Mouse (Mus musculus): ENCODE data around the gene Dusp9. TPM values are rescaled to one million over a fixed set of nuclear protein-coding genes. Genes with fewer than 3 reads are reported as not detected.

Gene Dusp9
- total RNA-seq, 2 experiments from 2014 or later: 0.80 to 0.83 TPM

GRCm38 (mm10) chrX:73660284-73660665, 21.1 kb downstream of the Dusp9 start:
- no peak for DNase-seq (ENCODE audit: low spot score in 2 of 2)

GRCm38 (mm10) chrX:73663143-73663542, 23.9 kb downstream of the Dusp9 start:
- no peak for DNase-seq (ENCODE audit: low spot score in 2 of 2)

DNA sequence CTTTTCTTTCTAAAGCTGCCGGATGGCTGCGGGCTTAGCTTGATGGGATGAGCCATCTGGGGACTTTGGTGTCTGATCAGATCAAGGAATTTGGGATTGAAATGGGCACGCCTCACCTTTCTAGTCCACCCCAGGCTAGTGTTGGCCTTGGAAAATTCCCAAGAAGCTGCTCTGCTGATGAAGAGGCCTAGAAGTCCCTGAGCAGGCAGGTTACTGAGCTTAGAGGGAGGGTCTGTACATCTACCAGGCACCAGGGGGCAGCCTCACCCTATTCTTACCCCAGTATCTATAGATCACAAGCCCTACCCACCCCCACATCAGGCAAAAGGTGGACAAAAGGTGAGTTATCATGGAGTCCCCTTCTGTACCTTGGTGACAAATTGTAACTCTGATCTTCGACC, 32.8 kb downstream of the Dusp9 start:
- DNase-seq (ENCODE audit: low spot score in 2 of 2): peak; percentile 26 to 58

- peak; percentile 50 to 72 for DNase-seq (ENCODE audit: low spot score in 2 of 2)
Observed at GRCm38 (mm10) chrX:73672879-73673618, 33.8 kb downstream of the Dusp9 start, which contains the start of gene Slc6a8. TSS of gene Slc6a8 (plus strand) at chrX:73673150.

- no peak for DNase-seq (ENCODE audit: low spot score in 2 of 2)
Observed at GRCm38 (mm10) chrX:73673619-73673967, 34.4 kb downstream of the Dusp9 start.

GRCm38 (mm10) chrX:73673968-73674661, 34.9 kb downstream of the Dusp9 start:
- peak; percentile 14 to 32 for DNase-seq (ENCODE audit: low spot score in 2 of 2)

- no peak for DNase-seq (ENCODE audit: low spot score in 2 of 2)
Observed at GRCm38 (mm10) chrX:73675231-73675630, 36.0 kb downstream of the Dusp9 start.

- DNase-seq (ENCODE audit: low spot score in 2 of 2): no peak
Observed at GRCm38 (mm10) chrX:73676668-73677067, 37.4 kb downstream of the Dusp9 start.

DNA sequence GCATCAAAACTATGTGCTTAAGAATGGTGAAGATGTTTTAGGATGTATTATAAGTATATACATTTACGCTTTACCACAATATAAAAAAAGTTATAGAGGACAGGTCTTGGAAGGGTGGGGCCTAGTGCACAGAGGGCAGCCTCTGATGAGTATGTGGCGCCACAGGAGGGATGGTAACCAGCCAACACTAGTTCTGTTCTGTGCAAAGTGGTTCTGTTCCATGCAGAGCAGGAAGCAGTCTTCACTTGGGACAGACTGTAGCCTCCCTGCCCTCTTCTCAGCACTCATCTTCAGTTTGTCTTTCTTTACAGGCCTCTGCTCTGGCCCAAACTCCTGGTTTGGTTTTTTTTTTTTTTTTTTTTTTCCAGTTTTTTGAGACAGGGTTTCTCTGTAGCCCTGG, 44.9 kb downstream of the Dusp9 start:
- DNase-seq (ENCODE audit: low spot score in 2 of 2): no peak

GRCm38 (mm10) chrX:73684978-73685377, 45.8 kb downstream of the Dusp9 start:
- DNase-seq (ENCODE audit: low spot score in 2 of 2): no peak

GRCm38 (mm10) chrX:73685629-73686028, 46.4 kb downstream of the Dusp9 start:
- DNase-seq (ENCODE audit: low spot score in 2 of 2): no peak

DNA sequence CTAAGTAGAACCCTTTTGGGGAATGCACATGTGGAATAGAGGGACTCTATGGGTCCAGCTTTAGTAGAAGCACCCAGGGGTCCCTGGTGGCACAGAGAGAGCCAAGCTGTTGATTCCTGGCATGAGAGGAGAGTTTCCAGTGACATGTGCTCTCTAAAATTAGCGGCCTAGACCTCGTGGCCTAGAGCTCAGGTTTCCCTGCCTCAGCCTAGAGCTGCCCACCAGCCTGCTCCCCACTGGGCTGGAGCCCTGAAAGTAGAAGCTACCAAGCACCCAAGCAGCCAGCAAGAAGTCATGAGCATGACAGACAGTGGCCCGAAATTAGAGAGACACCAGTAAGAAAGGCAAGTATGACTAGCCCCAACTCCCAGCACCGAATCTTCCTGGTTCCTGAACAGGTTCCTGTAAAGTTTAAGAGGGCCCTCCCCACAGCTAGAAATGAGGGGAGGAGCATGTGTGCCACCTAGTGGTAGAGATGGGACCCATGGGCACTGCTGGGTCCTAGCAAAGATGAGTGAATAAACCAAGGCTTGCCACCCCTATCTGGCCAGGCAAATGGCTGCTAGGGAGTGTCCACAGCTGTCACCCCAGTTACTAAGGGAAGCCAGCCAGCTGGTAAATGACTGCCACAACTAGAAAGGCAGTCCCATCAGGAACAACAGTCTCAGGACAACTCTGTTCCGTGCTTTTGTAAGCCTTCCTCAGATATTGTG, 51.9 kb downstream of the Dusp9 start:
- DNase-seq (ENCODE audit: low spot score in 2 of 2): peak; percentile 48 to 59

Other genes starting within 250 kb of the Dusp9 start
- under 1 TPM; 0.16 to 0.29 TPM for gene Gm18336, start 240.7 kb upstream of the Dusp9 start, total RNA-seq (2021)
- 1 to 10 TPM; 3.2 to 4.9 TPM for gene Zfp92, start 228.3 kb upstream of the Dusp9 start, total RNA-seq (2021)
- gene Trex2, start 204.1 kb upstream of the Dusp9 start, total RNA-seq (2021): not detected
- gene Haus7, start 180.4 kb upstream of the Dusp9 start, total RNA-seq (2021): 10 to 100 TPM; 18.4 to 19.7 TPM
- 10 to 100 TPM; 48.6 to 48.8 TPM for gene Bgn, start 155.8 kb upstream of the Dusp9 start, total RNA-seq (2021)
- 10 to 100 TPM; 90.9 to 95.2 TPM for gene Atp2b3, start 136.3 kb upstream of the Dusp9 start, total RNA-seq (2021)
- gene Pnck, start 20.7 kb downstream of the Dusp9 start, total RNA-seq (2021): 100 to 1,000 TPM; 126 to 138 TPM
- 10 to 100 TPM; 77.3 to 81.8 TPM for gene Slc6a8, start 33.7 kb downstream of the Dusp9 start, total RNA-seq (2021)
- 10 to 100 TPM; 69.5 to 71.1 TPM for gene Bcap31, start 76.8 kb downstream of the Dusp9 start, total RNA-seq (2021)
- 10 to 100 TPM; 15.8 to 16.0 TPM for gene Abcd1, start 77.2 kb downstream of the Dusp9 start, total RNA-seq (2021)
- gene Plxnb3, start 117.7 kb downstream of the Dusp9 start, total RNA-seq (2021): 1 to 10 TPM; 6.5 to 7.9 TPM
- 1 to 10 TPM; 2.2 to 3.8 TPM for gene Srpk3, start 135.0 kb downstream of the Dusp9 start, total RNA-seq (2021)
- 100 to 1,000 TPM; 151 to 157 TPM for gene Idh3g, start 147.5 kb downstream of the Dusp9 start, total RNA-seq (2021)
- 100 to 1,000 TPM; 101 to 104 TPM for gene Ssr4, start 147.6 kb downstream of the Dusp9 start, total RNA-seq (2021)
- gene Pdzd4, start 185.6 kb downstream of the Dusp9 start, total RNA-seq (2021): 100 to 1,000 TPM; 110 to 111 TPM